Mouse (Mus musculus) stomach, postnatal 0 days (tissue): Measurements from ENCODE around the gene Trim54. TPM values are rescaled to one million over a fixed set of nuclear protein-coding genes. Genes with fewer than 3 reads are reported as not detected.

Experiments
- ATAC-seq: fragments of 200-750 bp; cut with Nextera tagmentation; 2 replicates; pipeline ENCODE4 v1.8.0; 2017; ENCODE audit not compliant: low FRiP score, low TSS enrichment
- DNase-seq: peaks from one replicate; pipeline ENCODE4 v3.0.0-alpha.2; 2016; ENCODE audit warnings: low spot score
- H3K27ac ChIP-seq: fragments of 300-500 bp; sonication (generic); replicated peaks from 2 replicates; pipeline ENCODE4 v1.5.1; 2014; ENCODE audit warnings: mild to moderate bottlenecking, control low read depth
- H3K27me3 ChIP-seq: fragments of 300-500 bp; sonication (generic); 2 replicates; pipeline ENCODE4 v1.6.1; 2014; ENCODE audit warnings: low read length; ENCODE audit not compliant: control insufficient read depth, insufficient read depth
- H3K36me3 ChIP-seq: fragments of 300-500 bp; sonication (generic); 2 replicates; pipeline ENCODE4 v1.6.1; 2014; ENCODE audit warnings: low read length, mixed read lengths; ENCODE audit not compliant: control insufficient read depth, insufficient read depth
- H3K4me1 ChIP-seq: fragments of 300-500 bp; sonication (generic); replicated peaks from 2 replicates; pipeline ENCODE4 v1.6.1; 2014; ENCODE audit warnings: antibody characterized with exemption; ENCODE audit not compliant: control insufficient read depth, insufficient read depth
- H3K4me2 ChIP-seq: fragments of 300-500 bp; sonication (generic); replicated peaks from 2 replicates; pipeline ENCODE4 v1.6.1; 2014; ENCODE audit warnings: low read depth, mild to moderate bottlenecking, control low read depth, moderate library complexity
- H3K4me3 ChIP-seq: fragments of 300-500 bp; sonication (generic); 2 replicates; pipeline ENCODE4 v1.5.1; 2014; ENCODE audit warnings: low read depth, low read length, control low read depth
- H3K9ac ChIP-seq: fragments of 300-500 bp; sonication (generic); 2 replicates; pipeline ENCODE4 v1.6.1; 2014; ENCODE audit warnings: mild to moderate bottlenecking, low read length, control low read depth, mixed read lengths
- H3K9me3 ChIP-seq: fragments of 300-500 bp; sonication (generic); 2 replicates; pipeline ENCODE4 v1.6.1; 2016; ENCODE audit warnings: low read length; ENCODE audit not compliant: control insufficient read depth
- CTCF ChIP-seq: IDR thresholded peaks from 2 replicates; pipeline ENCODE4 v1.5.1; 2016; ENCODE audit warnings: antibody characterized with exemption, low read depth, mild to moderate bottlenecking, moderate library complexity
- EP300 ChIP-seq: optimal IDR thresholded peaks from 2 replicates; pipeline ENCODE3; 2016; ENCODE audit warnings: antibody characterized with exemption
- WGBS: fragments of 180-500 bp; shearing (Covaris S2); extraction: QIAGEN DNeasy Blood & Tissue Kit; methylation state at CpG from one replicate; pipeline ENCODE4 v1.1.7; 2014; 5-methylcytosine and 5-hydroxymethylcytosine counted together
- polyA plus RNA-seq: library from polyadenylated mRNA; unstranded; fragments of >200 nt; fragmentation: Nextera tagmentation; extraction: Ambion mirVana; gene quantifications from 2 replicates; pipeline ENCODE4 v1.2.1, GENCODE M21; 2015

The Trim54 gene
- polyA plus RNA-seq, 1 experiment from 2014 or later, result 0.06 TPM

GRCm38 (mm10) chr5:31094100-31094798 lies 22.3 kb upstream of the Trim54 start:
- H3K36me3 ChIP-seq, result no peaks in the 10 kb centered on the region
- TF ChIP-seq EP300, result no peak
- TF ChIP-seq CTCF, result no peak
- peak overlapping the region; percentile 31 for H3K4me3 ChIP-seq
- peaks cover 4% of the 10 kb centered on the region for H3K4me1 ChIP-seq
- H3K27me3 ChIP-seq, result peaks cover 31% of the 10 kb centered on the region
- H3K9ac ChIP-seq, result no peak overlapping the region
- H3K4me2 ChIP-seq, result peak overlapping the region; percentile 47
- no peak overlapping the region for H3K27ac ChIP-seq
- no peaks in the 10 kb centered on the region for H3K9me3 ChIP-seq
- ATAC-seq, result no peak
- WGBS, result 3% methylated on average over 29 of the region's 29 CpGs
- DNase-seq, result no peak

- H3K9ac ChIP-seq, result no peak overlapping the region
Observed at GRCm38 (mm10) chr5:31094799-31095691, 21.5 kb upstream of the Trim54 start.

GRCm38 (mm10) chr5:31095711-31096480 lies 20.6 kb upstream of the Trim54 start:
- no peak for DNase-seq
- TF ChIP-seq CTCF (no peak), EP300 (no peak)
- H3K4me1 ChIP-seq, result peaks cover 4% of the 10 kb centered on the region
- H3K36me3 ChIP-seq, result no peaks in the 10 kb centered on the region
- peaks cover 31% of the 10 kb centered on the region for H3K27me3 ChIP-seq
- no peak overlapping the region for H3K27ac ChIP-seq
- H3K9me3 ChIP-seq, result no peaks in the 10 kb centered on the region
- peak overlapping the region; percentile 47 for H3K4me2 ChIP-seq
- WGBS, result 30% methylated on average over 11 of the region's 11 CpGs
- peak overlapping the region; percentile 31; the same call in 1 of the 2 replicates for H3K4me3 ChIP-seq
- no peak overlapping the region for H3K9ac ChIP-seq
- ATAC-seq, result no peak

More at GRCm38 (mm10) chr5:31094799-31095691, 21.5 kb upstream of the Trim54 start:
- H3K9me3 ChIP-seq, result no peaks in the 10 kb centered on the region
- H3K4me3 ChIP-seq, result peak overlapping the region; percentile 31
- peaks cover 4% of the 10 kb centered on the region for H3K4me1 ChIP-seq
- WGBS, result under 1% methylated on average over 59 of the region's 59 CpGs
- TF ChIP-seq CTCF, result peak; percentile 41
- TF ChIP-seq EP300, result no peak
- peak overlapping the region; percentile 47 for H3K4me2 ChIP-seq
- no peaks in the 10 kb centered on the region for H3K36me3 ChIP-seq
- H3K27ac ChIP-seq, result no peak overlapping the region
- DNase-seq (peak; percentile 46), ATAC-seq (peak; percentile 31; the same call in 1 of the 2 replicates)
- peaks cover 31% of the 10 kb centered on the region for H3K27me3 ChIP-seq

GRCm38 (mm10) chr5:31105814-31106335 lies 10.6 kb upstream of the Trim54 start, which contains the start of gene Dnajc5g:
Gene Dnajc5g (plus strand): TSS chr5:31106285.
- H3K36me3 ChIP-seq, result no peaks in the 10 kb centered on the region
- no peaks in the 10 kb centered on the region for H3K4me1 ChIP-seq
- no peak within 1 kb of the TSS for H3K27ac ChIP-seq
- ATAC-seq (no peak), DNase-seq (no peak)
- whole genome bisulfite sequencing, result 83% methylated on average over 9 of the region's 9 CpGs
- no peak within 1 kb of the TSS for H3K4me3 ChIP-seq
- TF ChIP-seq EP300, result no peak
- TF ChIP-seq CTCF, result no peak
- no peaks in the 10 kb centered on the region for H3K27me3 ChIP-seq
- no peaks in the 10 kb centered on the region for H3K9me3 ChIP-seq
- no peak within 1 kb of the TSS for H3K4me2 ChIP-seq
- no peak within 1 kb of the TSS for H3K9ac ChIP-seq

- Histone ChIP-seq H3K4me2 (no peak within 1 kb of the TSS), H3K9ac (no peak within 1 kb of the TSS), H3K4me1 (no peaks in the 10 kb centered on the region), H3K9me3 (no peaks in the 10 kb centered on the region), H3K36me3 (no peaks in the 10 kb centered on the region), H3K4me3 (no peak within 1 kb of the TSS), H3K27me3 (no peaks in the 10 kb centered on the region), H3K27ac (no peak within 1 kb of the TSS)
- no peak for DNase-seq
- WGBS, result 91% methylated on average over 18 of the region's 18 CpGs
- ATAC-seq, result no peak
- no peak for TF ChIP-seq EP300
- TF ChIP-seq CTCF, result no peak
Observed at GRCm38 (mm10) chr5:31108000-31108490, 8.5 kb upstream of the Trim54 start, which contains the start of gene Slc30a3. Gene Slc30a3 (minus strand): TSS chr5:31108237.
